Mouse (Mus musculus) left cerebral cortex, adult 9 months (tissue): ENCODE results near the gene Rasgef1b.

Experiments used
- DNase-seq, 2 experiments: peaks; one replicate each; pipeline ENCODE4 v3.0.0; 2022; ENCODE audit warnings: low spot score in 2 of 2

Rasgef1b gene

DNA sequence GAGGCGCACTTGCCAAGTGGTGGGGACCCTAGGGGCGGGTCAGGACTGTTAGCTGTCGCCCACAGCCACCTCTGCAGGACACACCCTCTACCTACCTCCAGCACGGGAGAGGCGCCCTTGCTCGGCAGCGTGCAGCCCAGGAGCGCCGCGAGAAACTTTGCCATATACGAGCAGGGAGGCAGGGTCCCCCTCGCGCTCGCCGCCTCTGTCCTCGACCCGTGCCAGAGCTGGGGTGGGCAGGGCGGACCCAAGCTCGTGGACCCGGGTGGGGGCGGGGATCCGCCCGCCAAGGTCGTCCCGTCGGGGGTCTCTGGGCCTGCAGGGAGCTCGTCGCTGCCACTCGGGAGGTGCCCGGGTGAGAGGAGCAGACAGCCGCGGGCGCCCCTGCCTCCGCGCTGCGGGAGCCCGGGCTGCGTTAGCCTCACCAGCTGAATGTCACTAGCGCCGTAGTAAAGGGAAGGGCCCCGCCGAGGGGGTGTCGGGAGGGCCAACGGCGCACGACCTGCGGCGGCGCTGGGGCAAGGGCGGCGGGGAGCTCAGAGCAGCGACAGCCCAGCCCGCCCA lies at the start of gene Rasgef1b:
Gene Rasgef1b (minus strand): TSS at position 417 of the 564 bp plus-strand sequence.
- DNase-seq: peak in 1 of 2 experiments; percentile 55

DNA sequence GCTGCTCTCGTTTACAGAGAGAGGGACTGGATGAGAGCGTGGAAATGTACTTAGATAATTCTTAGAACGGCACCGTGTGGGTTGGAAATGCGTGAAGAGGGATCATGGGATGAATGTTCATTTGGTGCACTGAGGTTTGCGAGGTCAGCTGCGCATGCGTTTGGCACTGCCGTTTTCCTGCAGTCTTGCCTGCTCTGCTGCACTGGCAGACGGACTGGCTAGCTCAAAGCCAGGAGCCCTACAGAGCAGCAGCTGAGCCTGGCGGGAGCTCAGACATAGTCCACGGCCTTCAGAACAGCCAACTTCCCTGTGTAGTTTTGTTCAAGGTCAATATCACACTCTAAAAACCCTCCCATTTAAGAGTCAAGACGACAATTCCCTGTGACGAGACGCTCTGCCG lies 46.5 kb upstream of the Rasgef1b start:
- no peak for DNase-seq

DNA sequence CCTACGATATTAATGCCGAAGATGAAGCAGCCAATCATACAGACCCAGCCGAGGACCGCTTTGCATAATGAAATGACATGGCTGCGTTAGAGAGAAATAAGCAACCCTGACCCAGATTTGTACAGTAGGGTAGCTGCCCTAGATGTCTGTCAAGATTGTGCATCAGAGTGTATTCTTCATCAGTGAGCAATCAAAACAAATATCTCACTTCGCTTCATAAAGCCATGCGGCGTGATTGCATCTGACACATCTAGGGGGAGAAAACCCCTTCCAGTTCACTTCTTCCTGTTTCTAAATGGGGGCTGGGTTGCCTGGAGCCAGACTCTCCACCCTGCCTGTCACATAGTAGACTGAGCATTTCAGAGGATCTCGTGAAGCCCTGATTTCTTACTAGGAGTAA lies 44.4 kb upstream of the Rasgef1b start:
- no peak for DNase-seq

DNA sequence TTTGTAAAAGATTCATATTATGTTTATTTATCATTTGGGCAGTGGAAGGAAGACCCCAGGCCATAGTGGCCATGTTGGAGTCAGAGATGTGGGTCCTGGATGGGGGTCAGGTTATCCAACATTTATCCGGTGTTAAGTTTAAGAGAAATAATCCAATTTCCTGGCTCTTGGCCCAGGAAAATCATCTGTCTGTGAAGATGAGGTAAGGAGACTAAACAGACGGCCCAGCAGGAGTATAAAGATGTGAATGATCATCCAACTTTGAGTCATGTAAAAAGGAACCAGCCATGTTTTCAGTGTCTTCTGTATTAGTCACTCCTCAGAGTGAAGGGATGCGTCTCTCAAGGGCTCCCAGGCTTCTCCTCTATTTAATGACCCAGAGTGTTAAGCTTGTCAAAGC lies 35.4 kb upstream of the Rasgef1b start:
- no peak for DNase-seq

DNA sequence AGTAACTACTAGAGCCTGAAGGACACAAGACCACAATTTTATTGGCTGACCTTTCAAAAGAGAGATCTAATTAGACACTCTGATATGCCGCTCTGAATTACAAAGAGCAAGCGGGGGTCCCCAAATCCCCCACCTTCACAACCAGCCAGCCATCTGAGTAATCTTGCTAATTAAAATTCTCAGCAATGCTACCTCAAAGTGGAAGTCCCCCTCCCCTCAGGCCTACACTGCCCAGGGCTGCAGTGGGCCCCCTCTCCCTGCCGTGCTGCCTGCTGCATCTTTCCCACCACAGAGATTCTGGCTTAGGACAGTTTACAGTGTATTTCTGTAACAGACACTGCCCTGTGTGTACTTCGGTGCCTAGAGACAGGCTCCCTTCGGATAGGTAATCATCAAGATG lies 30.0 kb upstream of the Rasgef1b start:
- no peak for DNase-seq

DNA sequence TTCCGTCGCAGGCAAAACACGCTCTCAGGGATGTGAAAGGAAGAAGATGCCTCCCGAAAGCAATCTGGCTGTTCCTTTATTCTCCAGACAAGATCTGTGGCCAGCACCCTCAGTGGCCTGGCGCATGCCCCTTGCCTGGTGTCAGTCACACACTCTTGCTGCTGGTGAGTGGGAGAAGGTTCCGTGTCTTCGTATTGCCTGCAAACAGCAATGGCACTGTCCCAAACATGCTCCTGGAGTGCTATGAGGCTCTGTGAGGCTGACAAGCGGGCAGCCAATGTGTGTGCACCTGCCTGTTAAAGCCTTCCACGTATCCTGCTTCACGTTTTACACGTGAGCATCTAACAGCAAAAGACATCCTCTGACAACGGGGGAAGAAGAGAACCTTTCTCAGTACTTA lies 25.0 kb upstream of the Rasgef1b start:
- DNase-seq: peak in 1 of 2 experiments; percentile 17

DNA sequence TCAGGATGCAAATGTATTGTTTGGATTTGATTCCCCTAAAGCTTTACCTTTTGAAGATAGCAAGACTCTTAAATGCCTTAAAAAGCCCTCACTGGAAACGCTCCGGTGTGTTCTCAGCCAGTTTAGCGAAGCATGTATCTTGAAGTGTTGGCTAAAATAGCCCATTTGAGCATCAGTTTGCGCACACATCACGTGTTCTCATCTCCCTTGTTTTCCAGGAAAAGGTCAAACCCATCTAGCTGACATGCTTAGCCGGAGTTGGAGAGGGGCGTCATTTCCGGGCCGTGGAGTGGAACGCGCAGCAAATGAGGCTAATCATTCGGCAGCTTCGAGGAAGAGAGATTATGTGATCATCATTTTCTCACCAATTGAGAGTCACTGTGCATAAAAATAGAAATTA lies 24.5 kb upstream of the Rasgef1b start:
- peak in 1 of 2 experiments; percentile 50 for DNase-seq

DNA sequence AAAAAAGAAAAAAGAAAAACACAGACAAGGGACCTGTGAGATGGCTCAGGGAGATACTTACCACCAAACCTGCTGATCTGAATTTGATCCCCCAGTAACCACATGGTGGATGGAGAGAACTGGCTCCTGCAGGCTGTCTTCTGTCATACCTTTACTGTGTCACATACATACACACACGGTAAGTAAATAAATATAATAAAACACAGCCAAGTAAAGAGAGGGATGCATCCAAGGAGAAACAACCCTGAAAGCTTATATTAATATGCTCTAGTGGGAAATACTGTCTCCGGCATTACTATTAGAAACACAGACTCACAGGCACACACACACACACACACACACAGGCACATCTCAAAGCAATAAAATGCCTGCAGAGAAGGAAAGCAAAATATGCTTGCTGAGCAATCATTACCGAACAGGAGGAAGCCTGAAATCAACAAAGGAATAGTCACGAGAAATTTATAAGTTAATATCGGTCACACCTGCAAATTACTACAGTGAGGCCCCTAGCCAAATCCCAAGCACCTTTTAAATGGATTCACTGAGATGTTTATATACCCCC lies 23.9 kb upstream of the Rasgef1b start:
- DNase-seq: no peak

DNA sequence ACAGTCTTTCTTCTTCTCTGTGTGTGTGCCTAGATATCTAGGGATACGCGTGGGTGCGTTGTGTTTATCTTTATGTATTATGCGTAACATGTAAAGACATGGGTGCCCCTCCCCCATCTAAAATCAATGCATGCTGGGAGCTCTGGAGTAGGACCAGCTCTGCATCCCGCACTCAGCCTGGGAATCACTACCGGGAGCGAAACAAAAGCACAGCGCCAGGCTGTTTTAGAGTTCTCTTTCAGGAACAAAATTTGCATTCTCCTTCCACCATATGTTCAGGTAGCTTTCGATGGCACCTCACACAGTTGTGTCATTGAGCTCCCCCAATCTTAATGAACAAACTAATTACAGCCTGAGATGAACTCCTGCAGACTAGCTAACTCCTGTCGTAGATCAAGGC lies 19.6 kb upstream of the Rasgef1b start:
- no peak for DNase-seq

DNA sequence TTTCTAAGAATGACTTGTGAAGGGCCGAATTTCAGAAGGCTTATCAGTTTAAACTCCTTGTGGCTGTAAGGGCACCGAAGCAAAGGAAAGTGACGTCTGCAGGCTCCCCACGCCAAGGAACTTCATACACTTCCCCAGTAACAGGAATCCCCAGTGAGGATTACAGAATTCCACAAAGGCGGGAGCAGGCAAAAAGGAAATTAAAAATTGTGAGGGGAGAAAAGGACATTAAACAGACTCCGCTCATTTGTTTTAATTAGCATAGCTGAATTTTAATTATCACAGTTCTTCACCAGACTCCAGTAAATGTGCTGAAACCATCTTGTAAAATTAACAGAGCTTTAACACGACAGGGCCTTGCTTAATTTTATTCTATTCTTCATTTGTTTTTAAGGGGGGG lies 17.2 kb upstream of the Rasgef1b start:
- DNase-seq: no peak

DNA sequence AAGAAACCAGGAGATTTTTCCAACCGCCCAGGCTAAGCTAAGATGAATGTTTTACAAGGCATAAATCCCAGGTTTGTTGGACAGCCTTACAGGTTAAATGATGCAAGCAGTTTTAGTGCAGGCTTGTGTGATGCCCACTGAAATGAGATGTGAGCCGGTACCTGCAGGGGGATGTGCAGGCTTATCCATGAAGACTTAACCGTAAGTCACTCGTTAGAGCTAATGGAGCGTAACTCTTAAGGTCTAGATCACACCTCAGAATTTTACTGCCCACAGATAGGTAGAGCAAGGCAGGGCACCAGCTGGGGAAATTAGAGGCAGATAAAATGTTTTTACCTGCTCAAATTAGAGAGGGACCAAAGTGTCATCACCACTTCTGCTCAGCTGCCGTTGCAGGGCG lies 14.0 kb upstream of the Rasgef1b start:
- no peak for DNase-seq

DNA sequence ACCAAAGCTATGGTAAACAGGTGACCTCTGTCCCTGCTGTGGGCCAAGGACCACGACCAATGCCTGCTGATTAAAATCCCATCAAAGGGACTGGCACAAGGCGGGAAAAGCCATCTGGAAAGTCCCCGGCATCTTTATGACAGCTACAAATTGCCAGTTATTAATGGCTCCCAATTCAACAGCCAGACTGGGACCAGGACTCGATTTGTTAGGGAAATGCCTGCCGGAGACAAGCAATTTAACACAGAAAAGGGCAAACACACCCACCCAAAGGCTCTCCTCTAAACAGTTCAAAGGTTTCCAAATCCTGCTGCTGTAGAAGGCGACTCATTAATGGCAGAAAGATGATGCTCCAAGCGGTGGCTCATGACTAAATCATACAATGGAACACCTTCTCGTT lies 13.2 kb upstream of the Rasgef1b start:
- no peak for DNase-seq

DNA sequence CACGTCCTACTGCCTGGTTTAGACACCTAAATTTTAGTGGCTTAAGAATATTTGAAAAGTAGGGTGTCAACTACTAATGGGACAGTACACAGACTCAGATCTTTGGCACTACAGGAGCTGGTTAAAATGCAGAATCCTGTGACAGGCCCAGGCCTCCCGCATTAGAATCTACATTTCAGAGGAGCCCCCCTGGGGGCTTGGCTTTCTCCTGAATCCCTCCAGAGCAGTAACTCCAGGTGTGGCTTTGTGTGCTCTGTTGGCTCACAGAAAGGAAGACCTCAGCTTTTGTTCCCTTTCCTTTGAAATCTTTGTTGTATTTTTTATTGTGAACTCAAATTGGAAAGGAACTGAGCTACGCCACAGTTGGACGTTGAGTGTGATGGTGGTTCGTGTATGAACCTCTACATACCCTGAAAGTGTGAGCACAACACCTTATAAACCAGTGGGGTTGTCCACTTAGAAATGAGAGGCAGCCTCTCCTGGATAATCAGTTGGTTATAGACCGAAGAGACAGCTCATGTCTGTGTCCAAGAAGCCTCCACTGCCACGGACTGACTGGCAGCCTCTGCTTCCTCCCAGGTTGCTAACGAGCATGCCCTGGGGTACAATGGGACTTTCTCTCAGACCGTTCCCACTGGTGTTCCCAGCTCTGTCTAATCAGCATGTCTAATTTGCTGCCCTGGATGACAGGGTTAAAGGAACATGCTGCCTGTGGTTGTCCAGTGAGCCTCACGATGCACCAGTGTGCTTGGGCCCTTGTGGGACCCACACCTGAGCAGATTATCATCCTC lies 9.3 kb upstream of the Rasgef1b start:
- DNase-seq: no peak

DNA sequence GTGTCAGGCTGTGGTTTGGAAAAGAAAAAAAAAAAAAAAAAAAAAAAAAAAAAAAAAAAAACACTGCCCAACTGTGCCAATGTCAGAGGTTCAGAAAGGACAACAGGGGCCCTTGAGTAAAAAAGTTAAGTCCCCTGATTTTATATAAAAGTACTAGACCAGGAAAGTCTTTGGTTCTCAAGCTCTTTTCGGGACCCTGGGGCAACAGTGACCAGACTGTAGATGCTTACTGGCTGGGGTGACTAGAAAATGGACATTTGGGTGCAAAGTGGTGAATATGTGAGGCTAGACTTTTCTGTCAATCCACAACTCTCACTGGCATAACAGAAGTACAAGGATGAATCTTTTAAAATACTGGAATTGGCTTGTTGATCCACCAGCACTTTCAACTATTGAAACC lies 1.1 kb upstream of the Rasgef1b start:
- no peak for DNase-seq

DNA sequence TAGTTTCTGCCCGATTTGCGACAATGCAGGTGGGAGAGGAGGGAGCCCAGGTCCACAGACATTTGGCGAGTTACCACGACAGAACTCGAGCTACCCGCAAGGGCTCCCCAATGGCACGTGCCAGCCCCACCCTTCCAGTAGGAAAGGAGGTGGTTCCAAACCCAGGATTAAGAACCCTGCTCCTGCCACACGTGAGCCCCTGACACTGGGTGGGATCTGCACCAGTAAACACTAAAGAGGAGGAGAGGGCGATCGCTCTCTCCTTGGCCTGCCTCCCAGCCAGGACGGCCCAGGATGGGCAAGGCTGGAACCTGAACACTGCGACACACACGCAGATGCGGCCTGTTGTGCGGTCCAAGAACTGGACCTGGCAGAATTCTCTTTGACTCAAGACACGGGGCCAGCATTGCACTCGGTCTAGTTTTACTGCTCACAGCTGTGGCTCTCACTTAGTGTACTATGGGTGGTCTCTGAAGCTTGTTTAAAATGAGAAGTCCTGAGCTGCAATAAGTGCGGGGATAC lies 557 bp upstream of the Rasgef1b start:
- DNase-seq: peak in 1 of 2 experiments; percentile 44

DNA sequence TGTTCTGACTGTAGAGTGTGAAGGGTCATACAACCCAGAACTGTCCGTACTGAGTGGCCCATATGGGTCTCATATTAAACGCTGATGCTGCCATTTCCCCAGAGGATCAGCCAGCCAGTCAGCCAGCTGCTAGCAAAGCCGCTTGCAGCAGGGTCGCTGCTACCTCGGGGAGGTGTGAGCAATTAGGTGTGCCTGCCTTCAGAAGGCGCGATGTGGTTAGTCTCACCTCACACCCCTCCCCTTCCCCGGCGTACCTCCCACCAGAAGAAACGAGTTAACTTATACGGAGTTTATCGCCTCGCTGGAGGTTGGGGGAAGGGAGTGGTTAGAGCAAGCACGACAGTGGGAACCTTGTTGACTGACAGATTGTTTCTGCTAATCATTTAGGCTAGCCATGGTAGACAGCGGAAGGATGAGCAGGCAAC lies 826 bp downstream of the Rasgef1b start:
- DNase-seq: peak in 1 of 2 experiments; percentile 17

DNA sequence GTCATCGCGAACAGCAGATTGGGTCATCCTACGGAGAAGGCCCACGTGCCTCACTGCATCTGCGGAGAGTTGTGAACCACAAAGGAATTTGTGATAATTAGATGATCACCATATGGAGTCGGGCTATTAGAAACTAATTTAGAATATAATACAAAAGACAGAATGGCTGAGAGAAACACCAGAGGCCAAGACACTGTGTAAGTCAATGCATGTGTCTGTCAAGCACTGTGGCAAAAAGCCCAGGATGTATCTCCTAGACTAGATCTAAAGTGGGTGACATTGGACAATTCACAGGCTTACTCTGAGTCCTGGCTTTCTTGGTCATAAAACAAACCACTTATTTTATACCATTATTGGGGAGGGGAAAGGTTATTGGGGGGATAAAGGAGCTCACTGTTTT lies 4.9 kb downstream of the Rasgef1b start:
- no peak for DNase-seq

DNA sequence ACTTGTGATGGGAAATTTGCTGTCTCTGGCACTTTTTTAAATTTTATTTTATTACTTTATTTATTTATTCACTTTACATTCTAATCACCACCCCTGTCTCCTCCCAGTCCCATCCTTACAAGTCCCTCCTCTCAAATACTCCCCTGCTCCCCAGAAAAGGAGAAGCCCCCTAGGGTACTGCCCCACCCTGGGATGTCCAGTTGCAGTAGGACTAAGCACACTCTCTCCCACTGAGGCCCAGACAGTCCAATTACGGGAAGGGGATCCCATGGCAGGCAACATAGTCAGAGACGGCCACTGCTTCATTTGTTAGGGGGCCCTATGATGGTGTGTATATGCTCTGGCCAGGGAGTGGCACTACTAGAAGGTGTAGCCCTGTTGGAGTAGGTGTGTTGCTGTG lies 6.6 kb downstream of the Rasgef1b start:
- DNase-seq: no peak

DNA sequence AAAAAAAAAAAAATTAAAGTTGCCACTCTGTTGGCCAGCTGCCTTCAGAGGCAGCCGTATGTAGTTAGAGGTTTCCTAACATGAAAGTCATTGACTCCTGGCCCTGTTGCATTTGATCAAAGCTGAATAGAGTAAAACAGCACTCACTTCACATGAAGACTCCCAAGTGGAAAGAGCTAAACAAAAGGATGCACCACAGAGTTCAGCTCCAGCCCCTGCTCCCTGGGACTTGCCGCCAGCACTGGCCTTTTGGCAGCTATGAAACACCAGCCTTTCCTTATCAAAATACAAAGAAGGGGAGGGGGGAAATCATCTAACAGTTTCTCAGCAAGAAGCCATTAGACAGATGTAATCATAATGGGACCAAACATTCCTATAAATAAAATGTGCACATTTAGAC lies 8.3 kb downstream of the Rasgef1b start:
- DNase-seq: no peak

DNA sequence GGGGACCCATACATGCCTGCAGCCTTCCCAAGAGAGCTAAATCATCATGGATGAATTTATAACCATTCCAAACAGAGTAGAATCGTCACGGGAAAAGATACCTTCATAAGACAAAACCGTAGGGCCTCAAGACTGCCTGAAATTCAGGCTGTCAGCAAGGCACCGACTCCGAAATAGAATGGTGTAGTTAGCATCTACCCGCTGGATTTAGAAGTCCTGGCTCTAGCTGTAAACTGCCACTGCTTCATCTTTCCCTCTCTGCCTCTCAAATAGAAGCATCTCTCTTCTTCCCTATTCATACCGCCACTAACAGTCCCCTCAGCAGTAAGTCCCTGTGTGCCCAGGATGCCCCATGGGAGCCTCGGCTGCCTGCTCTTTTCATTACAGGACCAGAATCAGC lies 10.9 kb downstream of the Rasgef1b start:
- no peak for DNase-seq

DNA sequence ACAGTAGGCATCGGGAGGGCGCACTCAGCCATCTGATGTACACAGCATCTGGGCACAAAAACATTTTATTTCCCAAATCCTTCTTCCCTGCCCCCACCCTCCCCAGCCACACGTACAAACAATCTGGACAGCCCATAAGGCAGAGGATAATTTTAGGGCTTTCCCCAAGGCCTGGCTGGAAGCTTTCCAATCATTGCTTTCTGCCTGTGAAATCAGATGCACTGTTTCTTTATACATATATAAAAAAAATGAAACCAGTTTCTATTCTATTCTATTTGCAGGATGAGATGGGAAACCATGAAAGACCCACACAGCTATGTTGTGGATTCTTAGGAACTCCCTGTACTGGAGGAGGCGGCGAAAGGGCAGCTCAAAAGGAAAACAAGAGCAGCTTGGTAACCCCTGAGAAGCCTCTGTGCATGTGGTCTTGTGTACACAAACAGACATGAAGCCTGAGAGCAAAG lies 13.6 kb downstream of the Rasgef1b start:
- DNase-seq: peak in 1 of 2 experiments; percentile 81

DNA sequence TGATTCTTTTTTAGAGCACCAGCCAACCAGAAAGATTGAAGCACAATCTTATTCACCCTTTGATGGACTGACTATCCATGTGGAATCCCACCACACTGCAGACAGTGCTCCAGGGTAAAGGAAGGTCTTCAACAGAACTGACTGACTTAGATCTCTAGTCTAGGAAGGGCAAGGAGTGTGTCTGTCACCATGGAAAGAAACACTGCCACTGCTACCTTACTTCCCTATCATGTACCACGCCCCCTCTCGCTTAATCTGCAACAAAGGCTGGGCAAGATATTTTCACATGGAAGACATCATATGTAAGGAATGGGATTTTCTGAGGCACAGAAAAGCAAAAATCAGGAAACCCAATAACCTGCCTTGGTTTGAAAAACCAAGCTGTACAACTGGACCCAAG lies 16.9 kb downstream of the Rasgef1b start:
- no peak for DNase-seq

DNA sequence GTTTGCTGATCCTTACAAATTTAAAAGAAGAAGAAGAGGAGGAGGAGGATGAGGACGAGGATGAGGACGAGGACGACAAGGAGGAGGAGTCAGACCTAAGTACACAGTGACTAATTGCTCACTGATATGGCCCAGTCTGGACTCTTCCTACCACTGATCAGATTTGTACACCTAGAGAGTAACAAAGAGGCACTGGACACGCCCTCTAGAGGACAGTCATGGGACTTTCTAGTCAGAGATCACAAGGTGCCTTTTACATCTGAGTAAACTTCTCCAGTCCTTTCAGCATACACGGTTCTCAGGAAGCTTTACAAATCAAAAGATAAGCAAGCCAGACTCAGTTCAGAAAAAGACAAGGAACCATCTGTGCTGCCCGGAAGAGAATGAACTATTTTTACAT lies 20.2 kb downstream of the Rasgef1b start:
- DNase-seq: peak in 1 of 2 experiments; percentile 46
